Mouse (Mus musculus): ENCODE measurements around the gene Rrp15.

DNA sequence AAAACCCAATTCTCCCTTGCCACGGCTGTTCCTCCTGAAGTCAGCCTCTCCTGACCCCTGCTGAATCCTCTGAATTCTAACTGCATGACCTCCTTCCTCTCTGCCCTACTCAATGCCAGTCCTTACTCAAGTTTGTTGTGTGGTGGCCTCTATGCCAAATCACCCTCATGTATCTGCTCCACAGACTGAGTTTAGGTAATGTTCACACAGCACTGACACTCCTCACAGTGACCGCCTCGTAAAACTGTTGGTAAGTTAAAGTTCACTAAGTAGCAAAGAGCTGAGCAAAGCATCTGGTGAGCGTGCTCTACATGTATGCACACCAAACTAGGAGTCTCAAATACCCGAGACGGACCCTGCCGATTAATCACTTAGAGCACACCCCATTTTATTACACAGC is 23.0 kb downstream of the Rrp15 start:
- TF ChIP-seq POLR2A (IDR thresholded peaks at IDR 0.05; ENCODE audit: borderline replicate concordance, extremely low read depth, low read depth, low read length) (no peak), CTCF (IDR thresholded peaks at IDR 0.05; ENCODE audit: insufficient read depth, low read length) (no peak)

Measured in lung, adult 2 months (tissue).